Mouse (Mus musculus) hindbrain, embryonic 12.5 days (tissue): Measurements from ENCODE around the gene Sv2c. TPM values are rescaled to one million over a fixed set of nuclear protein-coding genes. Genes with fewer than 3 reads are reported as not detected.
A peak's percentile ranks its signal among the peaks of the same experiment; 100 is the strongest.
"Not testable (repeated sequence)": the region's sequence is repeated elsewhere in the genome, so short reads cannot be mapped to it uniquely, and the experiment has no call there.

Experiments used
- ATAC-seq: fragments of 200-750 bp; cut with Nextera tagmentation; 2 replicates; pipeline ENCODE4 v1.8.0; 2017; ENCODE audit warnings: moderate TSS enrichment; ENCODE audit not compliant: low FRiP score
- H3K27ac ChIP-seq: fragments of 300-500 bp; sonication (generic); 2 replicates; pipeline ENCODE4 v1.5.1; 2016; ENCODE audit warnings: mild to moderate bottlenecking
- H3K27me3 ChIP-seq: fragments of 300-500 bp; sonication (generic); 2 replicates; pipeline ENCODE4 v1.6.1; 2016; ENCODE audit warnings: mild to moderate bottlenecking
- H3K36me3 ChIP-seq: fragments of 300-500 bp; sonication (generic); 2 replicates; pipeline ENCODE4 v1.6.1; 2016; ENCODE audit warnings: mild to moderate bottlenecking
- H3K4me1 ChIP-seq: fragments of 300-500 bp; sonication (generic); 2 replicates; pipeline ENCODE4 v1.6.1; 2016
- H3K4me2 ChIP-seq: fragments of 300-500 bp; sonication (generic); replicated peaks from 2 replicates; pipeline ENCODE4 v1.6.1; 2016; ENCODE audit warnings: mild to moderate bottlenecking
- H3K4me3 ChIP-seq: fragments of 300-500 bp; sonication (generic); 2 replicates; pipeline ENCODE4 v1.5.1; 2016; ENCODE audit warnings: mild to moderate bottlenecking
- H3K9ac ChIP-seq: fragments of 300-500 bp; sonication (generic); 2 replicates; pipeline ENCODE4 v1.6.1; 2016; ENCODE audit warnings: mild to moderate bottlenecking, moderate library complexity
- H3K9me3 ChIP-seq: fragments of 300-500 bp; sonication (generic); replicated peaks from 2 replicates; pipeline ENCODE4 v1.6.1; 2016; ENCODE audit warnings: mild to moderate bottlenecking
- WGBS: fragments of 180-500 bp; shearing (Covaris S2); methylation state at CpG from one replicate; pipeline ENCODE4 v1.1.7; 2016; 5-methylcytosine and 5-hydroxymethylcytosine counted together
- polyA plus RNA-seq: library from polyadenylated mRNA; unstranded; fragments of >200 nt; fragmentation: Nextera tagmentation; extraction: Ambion mirVana; gene quantifications from 2 replicates; pipeline ENCODE4 v1.2.1, GENCODE M21; 2016

The Sv2c gene
- polyA plus RNA-seq, 1 experiment from 2014 or later, result 10.9 TPM

- no peak overlapping the region for H3K4me2 ChIP-seq
- H3K4me1 ChIP-seq, result peaks cover 10% of the 10 kb centered on the region; the same call in 1 of the 2 replicates
- H3K36me3 ChIP-seq, result no peaks in the 10 kb centered on the region
- peak; percentile 87 for ATAC-seq
- WGBS, result 53% methylated on average over 27 of the region's 27 CpGs
- no peaks in the 10 kb centered on the region for H3K27me3 ChIP-seq
- H3K9me3 ChIP-seq, result no peaks in the 10 kb centered on the region
- H3K9ac ChIP-seq, result no peak overlapping the region
- H3K27ac ChIP-seq, result peak overlapping the region; percentile 4; the same call in 1 of the 2 replicates
- no peak overlapping the region for H3K4me3 ChIP-seq
These were observed 137.4 kb downstream of the Sv2c start for GRCm38 (mm10) chr13:95994705-95995703.

- H3K4me2 ChIP-seq, result no peak overlapping the region
- no peaks in the 10 kb centered on the region for H3K36me3 ChIP-seq
- H3K9me3 ChIP-seq, result no peaks in the 10 kb centered on the region
- H3K4me1 ChIP-seq, result no peaks in the 10 kb centered on the region
- no peak overlapping the region for H3K27ac ChIP-seq
- ATAC-seq, result no peak
- WGBS, result 91% methylated on average over 9 of the region's 9 CpGs
- no peaks in the 10 kb centered on the region for H3K27me3 ChIP-seq
- no peak overlapping the region for H3K4me3 ChIP-seq
- no peak overlapping the region for H3K9ac ChIP-seq
These were observed 144.2 kb downstream of the Sv2c start for GRCm38 (mm10) chr13:95988181-95988580.

GRCm38 (mm10) chr13:95987147-95987546 is 145.2 kb downstream of the Sv2c start:
- H3K9me3 ChIP-seq, result no peaks in the 10 kb centered on the region
- no peak overlapping the region for H3K4me2 ChIP-seq
- H3K4me1 ChIP-seq, result no peaks in the 10 kb centered on the region
- no peak for ATAC-seq
- H3K4me3 ChIP-seq, result no peak overlapping the region
- H3K27me3 ChIP-seq, result no peaks in the 10 kb centered on the region
- no peak overlapping the region for H3K9ac ChIP-seq
- no peak overlapping the region for H3K27ac ChIP-seq
- H3K36me3 ChIP-seq, result no peaks in the 10 kb centered on the region
- WGBS, result 84% methylated on average over 5 of the region's 5 CpGs

- no peak overlapping the region for H3K9ac ChIP-seq
- WGBS, result 73% methylated on average over 13 of the region's 13 CpGs
- H3K4me2 ChIP-seq, result no peak overlapping the region
- H3K4me3 ChIP-seq, result no peak overlapping the region
- no peak for ATAC-seq
- no peaks in the 10 kb centered on the region for H3K9me3 ChIP-seq
- H3K27ac ChIP-seq, result no peak overlapping the region
- no peaks in the 10 kb centered on the region for H3K36me3 ChIP-seq
- no peaks in the 10 kb centered on the region for H3K4me1 ChIP-seq
- no peaks in the 10 kb centered on the region for H3K27me3 ChIP-seq
These were observed 146.0 kb downstream of the Sv2c start for GRCm38 (mm10) chr13:95986375-95986774.

GRCm38 (mm10) chr13:95975225-95975624 is 157.2 kb downstream of the Sv2c start:
- Histone ChIP-seq H3K36me3 (no peaks in the 10 kb centered on the region), H3K27me3 (no peaks in the 10 kb centered on the region), H3K4me3 (no peak overlapping the region), H3K4me1 (no peaks in the 10 kb centered on the region), H3K27ac (no peak overlapping the region), H3K9ac (no peak overlapping the region), H3K9me3 (no peaks in the 10 kb centered on the region), H3K4me2 (no peak overlapping the region)
- 80% methylated on average over 10 of the region's 10 CpGs for WGBS
- ATAC-seq, result no peak

GRCm38 (mm10) chr13:95974106-95974505 is 158.3 kb downstream of the Sv2c start:
- H3K27me3 ChIP-seq, result no peaks in the 10 kb centered on the region
- no peak overlapping the region for H3K9ac ChIP-seq
- H3K36me3 ChIP-seq, result no peaks in the 10 kb centered on the region
- no peak overlapping the region for H3K4me3 ChIP-seq
- no peak for ATAC-seq
- no peak overlapping the region for H3K4me2 ChIP-seq
- no peak overlapping the region for H3K27ac ChIP-seq
- H3K9me3 ChIP-seq, result no peaks in the 10 kb centered on the region
- H3K4me1 ChIP-seq, result no peaks in the 10 kb centered on the region
- 91% methylated on average over 11 of the region's 11 CpGs for WGBS

GRCm38 (mm10) chr13:95973368-95973958 is 158.9 kb downstream of the Sv2c start:
- Histone ChIP-seq H3K4me3 (no peak overlapping the region), H3K4me2 (no peak overlapping the region), H3K9me3 (no peaks in the 10 kb centered on the region), H3K4me1 (no peaks in the 10 kb centered on the region), H3K9ac (no peak overlapping the region), H3K36me3 (no peaks in the 10 kb centered on the region), H3K27ac (no peak overlapping the region), H3K27me3 (no peaks in the 10 kb centered on the region)
- 56% methylated on average over 11 of the region's 11 CpGs for WGBS
- ATAC-seq, result peak; percentile 71

GRCm38 (mm10) chr13:95968031-95968430 is 164.3 kb downstream of the Sv2c start:
- not testable (repeated sequence) for H3K36me3 ChIP-seq, H3K9me3 ChIP-seq, H3K9ac ChIP-seq, H3K4me2 ChIP-seq, H3K4me3 ChIP-seq, H3K27ac ChIP-seq, ATAC-seq, H3K27me3 ChIP-seq
- 47% methylated on average over 2 of the region's 2 CpGs for WGBS
- H3K4me1 ChIP-seq, result peaks cover 24% of the 10 kb centered on the region

- H3K9ac ChIP-seq, result no peak overlapping the region
- WGBS, result 70% methylated on average over 6 of the region's 6 CpGs
- no peaks in the 10 kb centered on the region for H3K9me3 ChIP-seq
- no peak overlapping the region for H3K27ac ChIP-seq
- H3K27me3 ChIP-seq, result no peaks in the 10 kb centered on the region
- H3K4me3 ChIP-seq, result no peak overlapping the region
- peaks cover 27% of the 10 kb centered on the region for H3K4me1 ChIP-seq
- H3K4me2 ChIP-seq, result no peak overlapping the region
- ATAC-seq, result no peak
- H3K36me3 ChIP-seq, result no peaks in the 10 kb centered on the region
These were observed 165.6 kb downstream of the Sv2c start for GRCm38 (mm10) chr13:95966791-95967190.

DNA sequence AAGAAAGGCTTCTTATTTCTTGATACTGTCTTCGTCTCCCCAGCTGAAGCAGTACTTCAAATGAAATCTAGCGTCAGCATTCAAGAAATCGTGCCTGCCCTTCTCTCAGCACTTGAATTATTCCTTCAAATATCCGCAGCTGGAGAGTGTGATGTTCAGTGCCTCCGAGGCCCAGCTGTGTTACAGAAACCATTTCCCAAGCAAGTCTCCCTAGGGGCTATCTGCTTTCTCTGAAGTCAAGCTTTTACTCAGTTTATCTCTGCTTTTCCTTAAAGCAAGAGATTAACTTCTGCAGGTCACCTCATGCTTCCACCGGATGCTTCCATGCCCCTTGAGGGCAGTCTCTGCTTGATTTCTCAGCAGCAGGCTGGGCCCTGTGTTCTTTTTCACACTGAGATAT is 166.8 kb downstream of the Sv2c start:
- no peak overlapping the region for H3K4me3 ChIP-seq
- H3K27ac ChIP-seq, result no peak overlapping the region
- ATAC-seq, result no peak
- H3K36me3 ChIP-seq, result no peaks in the 10 kb centered on the region
- no peaks in the 10 kb centered on the region for H3K27me3 ChIP-seq
- 47% methylated on average over 6 of the region's 6 CpGs for WGBS
- no peaks in the 10 kb centered on the region for H3K9me3 ChIP-seq
- H3K4me2 ChIP-seq, result no peak overlapping the region
- no peak overlapping the region for H3K9ac ChIP-seq
- H3K4me1 ChIP-seq, result peaks cover 38% of the 10 kb centered on the region

GRCm38 (mm10) chr13:95965162-95965561 is 167.2 kb downstream of the Sv2c start:
- H3K27me3 ChIP-seq, result no peaks in the 10 kb centered on the region
- no peaks in the 10 kb centered on the region for H3K36me3 ChIP-seq
- H3K9ac ChIP-seq, result no peak overlapping the region
- no peaks in the 10 kb centered on the region for H3K9me3 ChIP-seq
- H3K4me3 ChIP-seq, result no peak overlapping the region
- ATAC-seq, result no peak
- 65% methylated on average over 10 of the region's 10 CpGs for WGBS
- H3K4me2 ChIP-seq, result no peak overlapping the region
- peaks cover 42% of the 10 kb centered on the region for H3K4me1 ChIP-seq
- no peak overlapping the region for H3K27ac ChIP-seq

DNA sequence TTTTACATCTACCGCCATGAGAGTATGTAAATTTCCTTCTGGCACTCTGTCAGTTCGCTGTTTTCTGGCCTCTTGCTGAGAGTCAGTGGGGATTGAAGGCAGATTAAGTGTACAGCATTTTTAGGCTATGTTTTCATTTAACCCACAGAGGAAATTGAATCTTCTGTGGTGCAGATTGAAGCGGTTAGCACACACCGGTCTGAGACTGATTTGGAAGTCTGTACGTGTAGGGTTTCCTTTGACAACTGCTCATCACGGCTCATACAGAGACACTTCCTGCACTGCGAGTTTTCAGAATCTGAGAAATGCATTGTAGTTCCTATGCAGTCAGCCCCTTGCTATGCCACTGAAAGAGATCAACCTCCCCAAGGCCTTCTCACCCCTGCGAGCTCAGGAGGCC is 168.2 kb downstream of the Sv2c start:
- ATAC-seq, result no peak
- no peak overlapping the region for H3K4me3 ChIP-seq
- WGBS, result 49% methylated on average over 8 of the region's 8 CpGs
- no peak overlapping the region for H3K9ac ChIP-seq
- H3K27ac ChIP-seq, result peak overlapping the region; percentile 26; the same call in 1 of the 2 replicates
- H3K36me3 ChIP-seq, result no peaks in the 10 kb centered on the region
- no peaks in the 10 kb centered on the region for H3K27me3 ChIP-seq
- peaks cover 51% of the 10 kb centered on the region for H3K4me1 ChIP-seq
- no peaks in the 10 kb centered on the region for H3K9me3 ChIP-seq
- H3K4me2 ChIP-seq, result no peak overlapping the region
